Mouse (Mus musculus) layer of hippocampus, postnatal 36 days (tissue): Measurements from ENCODE around the gene Idh2. TPM values are rescaled to one million over a fixed set of nuclear protein-coding genes. Genes with fewer than 3 reads are reported as not detected.
A peak's percentile ranks its signal among the peaks of the same experiment; 100 is the strongest.

Source experiments
- DNase-seq, 2 experiments: peaks; one replicate each; pipeline ENCODE4 v3.0.0; 2022
- total RNA-seq, 2 experiments: library from RNA; stranded (reverse); gene quantifications; 2 replicates each; pipeline ENCODE4 v1.2.3; 2021

The Idh2 gene
- total RNA-seq, 2 experiments from 2014 or later: 57.6 to 61.5 TPM

DNA sequence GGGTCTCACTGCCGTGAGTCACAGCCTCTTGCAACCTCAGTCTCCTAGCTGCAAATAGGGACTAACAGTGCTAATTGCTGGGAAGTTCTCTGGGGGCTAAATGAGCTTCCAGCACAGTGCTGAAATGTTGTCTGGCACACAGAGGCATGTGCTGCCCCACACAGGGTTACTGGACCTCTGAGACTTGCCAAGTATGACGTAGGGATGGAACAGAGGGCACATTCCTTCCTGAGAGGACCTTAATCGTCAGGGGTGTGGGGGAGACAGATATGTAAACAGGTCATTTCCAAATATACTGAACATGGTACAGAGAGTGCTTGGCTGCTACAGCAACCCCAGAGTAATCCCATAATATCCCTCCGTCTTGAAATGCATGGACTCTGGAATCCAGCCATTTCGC is 5.9 kb upstream of the Idh2 start:
- no peak for DNase-seq

GRCm38 (mm10) chr7:80119198-80119597 is 4.0 kb upstream of the Idh2 start:
- DNase-seq: no peak

- no peak for DNase-seq
Observed at GRCm38 (mm10) chr7:80116158-80116557, 966 bp upstream of the Idh2 start.

DNA sequence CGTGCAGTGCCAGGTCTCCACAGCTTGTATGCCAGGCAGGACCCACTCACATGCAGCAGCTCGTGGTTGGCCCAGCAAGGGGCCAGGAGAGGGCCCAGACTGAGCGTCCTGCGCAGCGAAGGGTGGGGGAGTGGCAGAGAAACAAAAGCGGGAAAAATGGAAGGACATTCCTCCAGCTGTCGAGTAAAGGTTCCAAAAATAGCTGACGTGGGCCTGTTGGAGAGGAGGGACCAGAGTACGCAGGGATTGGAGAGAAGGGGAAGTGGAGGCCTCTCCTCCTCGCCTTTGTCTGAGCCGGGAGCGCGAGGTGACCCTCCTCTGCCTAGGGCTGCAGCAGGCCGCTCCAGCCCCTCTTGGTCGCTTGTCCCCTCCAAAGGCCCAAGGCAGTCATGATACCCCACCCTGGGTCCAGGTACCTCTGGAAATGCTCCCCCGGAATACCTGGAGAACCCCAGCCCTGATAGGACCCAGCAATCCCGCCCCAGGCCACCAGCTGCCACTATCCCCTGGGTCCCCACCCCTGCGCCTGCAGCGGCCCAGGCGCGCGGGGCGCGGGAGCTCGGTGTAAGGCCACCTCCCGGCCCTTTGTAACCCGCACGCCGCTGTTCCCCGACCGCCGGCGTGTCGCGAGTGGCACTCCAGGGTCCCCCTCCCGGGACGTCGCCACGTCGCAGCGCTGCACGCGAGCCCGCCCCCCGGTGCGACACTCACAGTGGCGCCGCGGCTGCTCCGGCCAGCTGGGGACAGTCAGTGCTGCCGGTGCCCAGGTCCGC is 555 bp downstream of the Idh2 start:
- peak; percentile 54 to 62 for DNase-seq

- peak; percentile 25 to 31 for DNase-seq
Observed at GRCm38 (mm10) chr7:80113989-80114388, 1.2 kb downstream of the Idh2 start.

DNA sequence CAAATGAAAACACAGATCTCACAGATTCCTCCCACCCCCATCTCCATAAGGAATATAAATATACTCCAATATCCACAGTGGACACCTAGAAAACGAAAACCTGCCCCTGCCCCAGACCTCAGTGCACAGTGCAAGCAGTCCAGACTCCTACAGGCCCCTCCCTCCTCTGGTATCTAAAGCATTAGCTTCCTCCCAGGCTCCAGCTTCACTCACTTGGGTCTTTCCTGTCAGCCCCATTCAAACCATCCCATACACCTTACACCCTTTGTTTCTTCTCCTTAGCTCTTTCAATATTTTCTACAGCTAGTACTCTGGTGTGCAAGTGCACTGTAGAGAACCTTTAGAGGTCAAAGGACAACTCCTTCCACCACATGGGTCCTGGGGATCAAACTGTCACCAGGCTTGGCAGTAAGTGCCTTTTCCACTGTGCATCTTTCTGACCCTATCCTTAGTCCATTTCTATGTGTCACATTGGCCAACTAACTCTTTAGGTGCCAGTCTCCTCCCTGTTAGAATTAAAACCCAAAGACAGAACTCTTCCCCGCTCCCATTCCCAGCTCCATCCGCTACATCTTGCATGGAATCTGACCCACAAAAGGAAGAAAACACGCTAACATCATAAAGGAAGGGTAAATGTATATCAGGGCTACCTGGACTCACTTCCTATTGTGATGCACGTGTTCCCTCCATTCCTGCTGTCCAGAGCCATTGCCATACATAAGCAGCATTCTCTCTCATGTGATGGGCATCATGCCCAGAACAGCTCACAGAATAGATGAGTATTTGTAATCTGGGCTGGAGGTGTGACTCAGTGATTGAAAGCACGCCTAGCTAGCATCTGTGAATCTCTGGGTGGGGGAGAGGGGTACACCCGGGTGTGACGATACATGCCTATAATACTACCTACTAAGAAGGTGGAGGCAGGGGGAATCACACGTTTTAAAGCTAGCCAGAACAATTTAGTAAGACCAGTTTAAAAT is 3.8 kb downstream of the Idh2 start:
- DNase-seq: peak in 1 of 2 experiments; percentile 36

DNA sequence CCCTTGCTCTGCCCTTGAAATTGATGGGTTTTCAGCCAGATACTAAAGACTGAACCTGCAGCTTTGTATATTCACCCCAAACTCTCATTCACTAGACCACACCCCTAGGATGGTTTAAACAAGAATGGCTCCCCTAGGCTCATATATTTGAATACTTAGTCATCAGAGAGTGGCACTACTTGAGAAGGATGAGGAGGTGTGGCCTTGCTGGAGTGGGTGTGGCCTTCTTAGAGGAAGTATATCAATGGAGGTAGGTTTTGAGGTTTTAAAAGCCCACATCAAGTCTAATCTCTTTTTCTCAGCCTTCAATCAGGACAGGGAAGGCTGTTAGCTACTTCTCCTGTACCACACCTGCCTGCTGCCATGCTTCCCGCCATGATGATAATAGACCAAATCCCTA is 8.8 kb downstream of the Idh2 start:
- DNase-seq: no peak

- DNase-seq: no peak
Observed at GRCm38 (mm10) chr7:80105637-80106390, 9.4 kb downstream of the Idh2 start.

GRCm38 (mm10) chr7:80103335-80103734 is 11.9 kb downstream of the Idh2 start:
- DNase-seq: no peak

GRCm38 (mm10) chr7:80098389-80098976 is 16.7 kb downstream of the Idh2 start:
- DNase-seq: no peak

DNA sequence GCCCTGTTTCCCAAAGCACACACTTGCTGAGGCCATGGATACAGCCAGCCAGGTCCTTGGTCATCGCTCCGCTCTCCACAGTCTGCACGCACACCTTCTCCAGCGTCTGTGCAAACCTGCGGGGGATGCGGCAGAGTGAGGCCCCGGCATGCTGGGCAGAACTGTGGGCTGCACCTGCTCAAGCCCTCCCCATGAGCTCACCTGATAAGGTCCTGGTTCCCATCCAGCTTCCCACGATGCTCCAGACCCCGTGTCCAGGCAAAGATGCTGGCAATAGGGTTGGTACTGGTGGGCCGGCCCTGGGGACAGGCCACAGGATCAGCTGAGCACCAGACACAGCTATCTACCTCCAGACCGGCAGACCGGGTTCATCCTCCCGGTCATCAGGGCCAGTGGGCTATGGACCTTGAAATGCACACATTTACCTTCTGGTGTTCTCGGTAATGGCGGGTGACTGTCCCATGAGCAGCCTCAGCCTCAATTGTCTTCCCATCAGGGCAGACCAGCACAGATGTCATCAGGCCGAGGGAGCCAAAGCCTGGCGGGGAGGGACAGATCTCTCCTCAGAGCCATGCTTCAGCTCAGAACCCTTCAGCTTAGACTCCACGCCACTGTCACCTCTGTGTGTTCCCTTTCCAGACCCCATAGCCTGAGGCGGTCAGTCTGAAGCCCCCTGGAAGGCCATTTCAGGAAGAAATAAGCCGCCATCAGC is 19.4 kb downstream of the Idh2 start:
- DNase-seq: no peak

GRCm38 (mm10) chr7:80094481-80094880 is 20.7 kb downstream of the Idh2 start:
- no peak for DNase-seq

DNA sequence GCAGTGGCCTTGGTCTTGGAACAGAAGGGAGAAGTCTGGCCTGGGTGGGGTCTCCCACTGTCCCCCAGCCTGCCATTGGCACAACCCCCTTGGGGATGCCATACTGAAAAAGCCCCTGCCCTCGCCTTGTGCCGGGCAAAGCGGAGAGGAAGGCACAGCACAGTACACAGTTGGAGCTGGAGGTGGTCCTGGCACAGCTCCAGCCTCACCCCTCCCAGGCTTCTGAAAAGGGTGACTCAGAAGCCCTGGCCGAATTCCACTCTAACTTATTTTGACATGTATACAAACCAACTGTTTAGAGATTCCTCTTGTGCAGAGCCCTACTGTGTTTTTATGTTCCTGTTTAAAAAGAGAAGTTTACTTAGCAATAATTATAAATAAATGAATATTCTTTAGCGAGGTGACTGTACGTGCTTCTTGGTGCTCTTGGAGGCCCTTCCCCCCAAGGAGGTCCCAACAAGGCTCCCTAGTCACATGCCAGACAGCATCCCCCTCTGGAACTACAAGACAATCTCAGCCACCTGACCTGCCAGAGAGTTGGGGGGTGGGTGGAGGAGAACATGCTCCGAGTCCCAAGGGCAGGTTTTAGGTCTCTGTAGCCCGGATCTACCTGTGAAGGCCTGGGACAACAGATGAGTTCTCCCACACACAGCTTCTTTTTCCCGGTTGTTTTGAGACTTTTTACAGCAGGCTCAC is 22.7 kb downstream of the Idh2 start:
- peak; percentile 74 to 78 for DNase-seq

DNA sequence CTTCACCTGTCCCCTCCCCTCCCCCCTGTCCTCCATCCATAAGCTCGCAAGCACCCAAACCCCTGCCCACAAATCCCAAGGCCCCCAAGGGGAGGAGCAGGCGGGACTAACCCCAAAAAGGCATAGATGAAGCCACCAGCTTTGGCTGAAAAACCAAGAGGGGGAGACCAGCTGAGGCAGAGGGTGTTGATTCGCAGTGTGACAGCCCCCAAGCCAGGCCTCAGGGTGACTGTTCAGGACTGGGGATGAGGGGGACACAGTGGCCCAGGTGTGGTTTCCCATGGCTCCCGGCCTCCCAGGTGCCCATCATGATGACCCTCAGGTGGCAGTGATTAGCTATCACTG is 23.4 kb downstream of the Idh2 start:
- DNase-seq: no peak

DNA sequence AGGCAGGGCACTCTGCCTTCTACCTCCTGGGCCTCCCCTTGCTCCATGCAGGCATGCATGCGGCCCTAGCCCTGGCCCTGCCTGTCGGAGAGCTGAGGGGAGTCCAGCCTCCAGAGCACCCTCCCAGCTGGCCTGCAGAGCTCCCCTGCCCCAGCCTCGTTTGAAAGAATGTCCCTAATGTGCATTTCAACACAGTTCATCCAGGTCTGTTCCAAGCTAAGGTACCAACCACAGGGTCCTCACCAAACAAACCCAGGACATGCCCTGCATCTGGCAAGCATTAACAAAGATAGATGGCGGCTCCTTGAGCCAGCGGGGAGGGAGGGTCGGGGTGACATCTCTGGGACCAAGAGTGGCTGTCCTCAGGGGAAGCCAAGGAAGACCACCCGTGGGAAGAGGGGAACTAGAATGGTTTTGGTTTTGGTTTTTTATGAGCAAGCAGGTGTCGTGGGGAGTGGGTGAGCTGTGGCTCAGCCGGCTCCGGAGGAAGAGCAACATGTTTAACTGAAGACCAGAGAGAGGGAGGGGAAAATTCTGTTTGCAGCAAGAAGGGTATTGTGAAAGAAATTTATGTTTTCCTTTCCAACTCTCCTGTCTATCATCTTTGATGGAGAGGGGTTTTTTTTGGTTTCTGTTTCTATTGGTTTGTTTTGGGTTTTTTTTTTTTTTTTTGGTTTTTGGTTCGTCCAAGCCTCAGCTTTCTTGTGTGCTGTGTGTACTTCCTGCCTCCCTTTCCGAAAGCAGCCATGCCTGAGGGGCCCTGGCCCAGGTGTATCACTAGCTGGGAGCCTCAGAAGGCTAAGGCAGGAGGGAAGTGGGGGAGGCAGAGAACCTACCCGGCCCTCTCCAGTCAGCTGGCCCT is 24.0 kb downstream of the Idh2 start:
- DNase-seq: no peak

- DNase-seq: no peak
Observed at GRCm38 (mm10) chr7:80090191-80091003, 24.8 kb downstream of the Idh2 start.

DNA sequence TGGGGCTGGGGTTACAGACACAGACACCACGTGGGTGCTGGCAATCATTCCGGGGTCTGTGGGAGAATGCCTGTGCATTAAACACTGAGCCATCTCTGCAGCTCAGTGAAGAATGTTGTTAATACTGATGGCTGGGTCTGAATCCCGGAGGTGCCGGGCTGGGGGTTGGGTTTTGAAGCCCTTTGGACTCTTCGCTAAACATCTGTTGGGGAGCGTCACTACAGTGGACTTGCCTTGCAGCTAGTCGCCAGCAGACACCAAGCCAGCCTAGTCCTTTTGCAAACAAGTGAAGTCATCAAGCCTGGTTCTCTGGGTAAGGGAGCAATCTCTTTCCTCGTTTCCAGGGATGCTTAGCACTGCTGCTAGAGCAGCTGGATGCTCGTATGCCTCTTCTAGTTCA is 27.0 kb downstream of the Idh2 start:
- no peak for DNase-seq

DNA sequence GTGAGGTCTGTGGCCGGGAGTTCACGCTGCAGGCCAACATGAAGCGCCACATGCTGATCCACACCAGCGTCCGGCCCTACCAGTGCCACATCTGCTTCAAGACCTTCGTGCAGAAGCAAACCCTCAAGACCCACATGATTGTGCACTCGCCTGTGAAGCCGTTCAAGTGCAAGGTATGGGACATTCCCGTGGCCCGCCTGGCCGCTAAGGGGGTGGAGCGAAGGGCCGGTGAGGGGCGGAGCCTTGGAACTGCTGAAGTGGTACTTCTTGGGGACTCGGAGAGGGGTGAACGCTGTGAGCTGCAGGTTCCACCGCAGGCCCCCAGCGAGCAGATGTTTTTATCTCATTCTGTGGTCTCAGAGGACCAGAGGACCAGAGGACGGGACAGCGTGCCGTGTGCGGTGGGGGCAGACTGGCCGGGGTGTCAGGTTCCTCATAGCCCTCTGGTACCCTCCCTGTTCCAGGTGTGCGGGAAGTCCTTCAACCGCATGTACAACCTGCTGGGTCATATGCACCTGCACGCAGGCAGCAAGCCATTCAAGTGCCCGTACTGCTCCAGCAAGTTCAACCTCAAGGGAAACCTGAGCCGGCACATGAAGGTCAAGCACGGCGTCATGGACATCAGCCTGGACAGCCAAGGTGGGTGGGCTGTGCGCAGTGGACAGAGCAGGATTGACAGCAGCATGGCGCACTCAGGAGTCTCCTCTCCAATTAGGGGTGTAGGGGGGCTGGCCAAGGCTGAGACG is 29.0 kb downstream of the Idh2 start:
- no peak for DNase-seq
